Mouse (Mus musculus) hindbrain, embryonic 11.5 days (tissue): ENCODE measurements around the gene Tbc1d2b. TPM values are rescaled to one million over a fixed set of nuclear protein-coding genes. Genes with fewer than 3 reads are reported as not detected.

Experiments
- ATAC-seq: fragments of 200-750 bp; cut with Nextera tagmentation; 2 replicates; pipeline ENCODE4 v1.8.0; 2017; ENCODE audit warnings: mild to moderate bottlenecking, moderate TSS enrichment, moderate library complexity; ENCODE audit not compliant: low FRiP score
- DNase-seq: peaks from one replicate; pipeline ENCODE4 v3.0.0-alpha.2; 2015; ENCODE audit warnings: low spot score
- H3K27ac ChIP-seq: fragments of 300-500 bp; sonication (generic); 2 replicates; pipeline ENCODE4 v1.5.1; 2014; ENCODE audit warnings: mild to moderate bottlenecking, low read depth, low read length
- H3K27me3 ChIP-seq: fragments of 300-500 bp; sonication (generic); 2 replicates; pipeline ENCODE4 v1.6.1; 2014; ENCODE audit warnings: mild to moderate bottlenecking, low read length, moderate library complexity, mixed read lengths; ENCODE audit not compliant: control insufficient read depth, insufficient read depth
- H3K36me3 ChIP-seq: fragments of 300-500 bp; sonication (generic); 2 replicates; pipeline ENCODE4 v1.6.1; 2014; ENCODE audit warnings: mild to moderate bottlenecking, low read length, moderate library complexity, mixed read lengths; ENCODE audit not compliant: control insufficient read depth, insufficient read depth
- H3K4me1 ChIP-seq: fragments of 300-500 bp; sonication (generic); replicated peaks from 2 replicates; pipeline ENCODE4 v1.6.1; 2014; ENCODE audit warnings: low read length, mixed read lengths; ENCODE audit not compliant: control insufficient read depth, insufficient read depth
- H3K4me2 ChIP-seq: fragments of 300-500 bp; sonication (generic); replicated peaks from 2 replicates; pipeline ENCODE4 v1.6.1; 2014; ENCODE audit warnings: mild to moderate bottlenecking, low read depth, low read length
- H3K4me3 ChIP-seq: fragments of 300-500 bp; sonication (generic); 2 replicates; pipeline ENCODE4 v1.5.1; 2014; ENCODE audit warnings: low read depth, low read length
- H3K9ac ChIP-seq: fragments of 300-500 bp; sonication (generic); 2 replicates; pipeline ENCODE4 v1.6.1; 2014; ENCODE audit warnings: low read depth, low read length
- H3K9me3 ChIP-seq: fragments of 300-500 bp; sonication (generic); 2 replicates; pipeline ENCODE4 v1.6.1; 2016; ENCODE audit warnings: low read length; ENCODE audit not compliant: control insufficient read depth
- WGBS: fragments of 180-500 bp; shearing (Covaris S2); extraction: QIAGEN DNeasy Blood & Tissue Kit; methylation state at CpG from one replicate; pipeline ENCODE4 v1.1.7; 2014; 5-methylcytosine and 5-hydroxymethylcytosine counted together
- polyA plus RNA-seq: library from polyadenylated mRNA; unstranded; fragments of >200 nt; fragmentation: Nextera tagmentation; extraction: Ambion mirVana; gene quantifications from 2 replicates; pipeline ENCODE4 v1.2.1, GENCODE M21; 2014

Gene Tbc1d2b
- polyA plus RNA-seq, 1 experiment from 2014 or later, result 8.0 TPM

GRCm38 (mm10) chr9:90260600-90261375 lies 9.8 kb downstream of the Tbc1d2b start:
- WGBS, result 72% methylated on average over 13 of the region's 13 CpGs
- DNase-seq (no peak), ATAC-seq (no peak)
- Histone ChIP-seq H3K4me3 (no peak overlapping the region), H3K4me2 (no peak overlapping the region), H3K27me3 (no peaks in the 10 kb centered on the region), H3K27ac (no peak overlapping the region), H3K36me3 (no peaks in the 10 kb centered on the region), H3K9ac (no peak overlapping the region), H3K9me3 (no peaks in the 10 kb centered on the region), H3K4me1 (no peaks in the 10 kb centered on the region)

- no peaks in the 10 kb centered on the region for H3K9me3 ChIP-seq
- WGBS, result 83% methylated on average over 6 of the region's 6 CpGs
- ATAC-seq, result no peak
- H3K36me3 ChIP-seq, result no peaks in the 10 kb centered on the region
- no peak overlapping the region for H3K4me2 ChIP-seq
- DNase-seq, result no peak
- no peaks in the 10 kb centered on the region for H3K4me1 ChIP-seq
- no peaks in the 10 kb centered on the region for H3K27me3 ChIP-seq
- no peak overlapping the region for H3K27ac ChIP-seq
- H3K9ac ChIP-seq, result no peak overlapping the region
- no peak overlapping the region for H3K4me3 ChIP-seq
Observed at GRCm38 (mm10) chr9:90260079-90260478, 10.5 kb downstream of the Tbc1d2b start.

GRCm38 (mm10) chr9:90259400-90259950 lies 11.1 kb downstream of the Tbc1d2b start:
- no peak overlapping the region for H3K27ac ChIP-seq
- 87% methylated on average over 12 of the region's 12 CpGs for WGBS
- H3K4me3 ChIP-seq, result no peak overlapping the region
- H3K4me1 ChIP-seq, result no peaks in the 10 kb centered on the region
- no peak for ATAC-seq
- H3K36me3 ChIP-seq, result no peaks in the 10 kb centered on the region
- no peaks in the 10 kb centered on the region for H3K9me3 ChIP-seq
- no peak for DNase-seq
- H3K9ac ChIP-seq, result no peak overlapping the region
- no peaks in the 10 kb centered on the region for H3K27me3 ChIP-seq
- H3K4me2 ChIP-seq, result no peak overlapping the region

GRCm38 (mm10) chr9:90257754-90258531 lies 12.7 kb downstream of the Tbc1d2b start:
- Histone ChIP-seq H3K4me1 (no peaks in the 10 kb centered on the region), H3K4me2 (no peak overlapping the region), H3K9me3 (no peaks in the 10 kb centered on the region), H3K36me3 (no peaks in the 10 kb centered on the region), H3K4me3 (no peak overlapping the region), H3K9ac (no peak overlapping the region), H3K27ac (no peak overlapping the region), H3K27me3 (no peaks in the 10 kb centered on the region)
- 89% methylated on average over 13 of the region's 13 CpGs for WGBS
- ATAC-seq (no peak), DNase-seq (no peak)

GRCm38 (mm10) chr9:90257220-90257619 lies 13.4 kb downstream of the Tbc1d2b start:
- Histone ChIP-seq H3K4me1 (no peaks in the 10 kb centered on the region), H3K27ac (no peak overlapping the region), H3K9me3 (no peaks in the 10 kb centered on the region), H3K4me2 (no peak overlapping the region), H3K36me3 (no peaks in the 10 kb centered on the region), H3K9ac (no peak overlapping the region), H3K4me3 (no peak overlapping the region), H3K27me3 (no peaks in the 10 kb centered on the region)
- WGBS, result 77% methylated on average over 7 of the region's 7 CpGs
- DNase-seq (no peak), ATAC-seq (no peak)

GRCm38 (mm10) chr9:90255844-90256405 lies 14.7 kb downstream of the Tbc1d2b start:
- Histone ChIP-seq H3K4me1 (no peaks in the 10 kb centered on the region), H3K4me2 (no peak overlapping the region), H3K27me3 (no peaks in the 10 kb centered on the region), H3K27ac (no peak overlapping the region), H3K9me3 (no peaks in the 10 kb centered on the region), H3K9ac (no peak overlapping the region), H3K36me3 (no peaks in the 10 kb centered on the region), H3K4me3 (no peak overlapping the region)
- WGBS, result 48% methylated on average over 6 of the region's 6 CpGs
- ATAC-seq (peak; percentile 39; the same call in 1 of the 2 replicates), DNase-seq (no peak)

- ATAC-seq, result no peak
Observed at GRCm38 (mm10) chr9:90253181-90253580, 17.4 kb downstream of the Tbc1d2b start.

GRCm38 (mm10) chr9:90250964-90251750 lies 19.4 kb downstream of the Tbc1d2b start:
- no peaks in the 10 kb centered on the region for H3K4me1 ChIP-seq
- no peak overlapping the region for H3K4me3 ChIP-seq
- no peak for ATAC-seq
- H3K27me3 ChIP-seq, result no peaks in the 10 kb centered on the region
- DNase-seq, result no peak
- H3K4me2 ChIP-seq, result no peak overlapping the region
- no peak overlapping the region for H3K9ac ChIP-seq
- H3K36me3 ChIP-seq, result no peaks in the 10 kb centered on the region
- no peak overlapping the region for H3K27ac ChIP-seq
- WGBS, result 91% methylated on average over 13 of the region's 13 CpGs
- no peaks in the 10 kb centered on the region for H3K9me3 ChIP-seq

More at GRCm38 (mm10) chr9:90253181-90253580, 17.4 kb downstream of the Tbc1d2b start:
- DNase-seq, result no peak
- H3K4me2 ChIP-seq, result no peak overlapping the region
- H3K9me3 ChIP-seq, result no peaks in the 10 kb centered on the region
- 97% methylated on average over 2 of the region's 2 CpGs for WGBS
- no peak overlapping the region for H3K9ac ChIP-seq
- H3K4me3 ChIP-seq, result no peak overlapping the region
- no peak overlapping the region for H3K27ac ChIP-seq
- H3K4me1 ChIP-seq, result no peaks in the 10 kb centered on the region
- no peaks in the 10 kb centered on the region for H3K27me3 ChIP-seq
- H3K36me3 ChIP-seq, result no peaks in the 10 kb centered on the region
